Mouse (Mus musculus): ENCODE data around the gene 4930544D05Rik.

DNA sequence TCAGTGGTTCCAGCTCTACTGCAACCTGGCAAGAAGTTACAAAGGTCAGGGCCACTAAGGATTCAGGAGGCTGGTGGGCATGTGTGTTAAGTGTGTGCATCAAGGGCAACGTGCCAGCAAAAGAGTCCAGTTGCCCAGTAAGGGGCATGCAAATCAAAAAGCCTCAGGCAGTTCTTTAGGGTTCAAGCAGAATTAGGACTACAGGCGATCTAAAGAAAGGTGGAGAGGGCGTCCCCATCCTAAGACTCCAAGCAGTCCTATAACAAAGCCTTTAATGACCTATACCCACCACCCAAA is 30.6 kb downstream of the 4930544D05Rik start:
- no peak for TF ChIP-seq HCFC1 (IDR thresholded peaks at IDR 0.05; ENCODE audit: borderline replicate concordance, insufficient read depth, low read length)
- no peak for TF ChIP-seq MAFK (IDR thresholded peaks at IDR 0.05; ENCODE audit: insufficient read depth, low read depth, low read length)
- no peak for TF ChIP-seq ZC3H11A (IDR thresholded peaks at IDR 0.05; ENCODE audit: borderline replicate concordance, low read depth, low read length)
- TF ChIP-seq CHD2 (IDR thresholded peaks at IDR 0.05; ENCODE audit: low read depth, low read length), result no peak
- TF ChIP-seq ZNF384 (IDR thresholded peaks at IDR 0.05; ENCODE audit: low read depth, low read length), result no peak

All from ES-E14 (cell line).